Mouse (Mus musculus): ENCODE data around the gene Ccnl2.

DNA sequence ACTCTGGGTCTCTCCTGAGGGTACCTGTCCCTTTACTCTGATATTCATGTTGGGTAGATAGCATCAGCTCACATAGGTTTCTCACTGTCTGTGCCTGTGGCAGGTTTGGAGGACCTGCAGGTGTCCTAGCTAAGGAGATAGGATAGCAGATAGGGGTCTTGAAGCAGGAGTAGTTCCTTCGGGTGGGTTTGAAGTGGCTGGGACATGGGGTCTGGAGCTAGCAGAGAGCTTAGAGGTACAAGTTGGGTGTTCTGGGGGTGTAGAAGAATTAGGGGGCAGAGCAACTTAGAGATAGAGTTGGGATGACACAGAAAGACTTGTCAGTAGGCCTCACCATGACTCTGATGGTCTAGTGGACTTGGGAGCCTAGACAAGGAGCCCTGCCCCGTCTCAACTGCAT, 37.1 kb downstream of the Ccnl2 start:
- TF ChIP-seq POLR2A (IDR thresholded peaks at IDR 0.05; ENCODE audit: insufficient read depth, low read length) = no peak
- no peak for TF ChIP-seq EP300 (IDR thresholded peaks at IDR 0.05; ENCODE audit: insufficient read depth, low read depth, low read length)
- TF ChIP-seq CTCF (IDR thresholded peaks at IDR 0.05; ENCODE audit: low read depth, low read length) = no peak
